Mouse (Mus musculus) CH12.LX (cell line): ENCODE results near the gene Agpat2. TPM values are rescaled to one million over a fixed set of nuclear protein-coding genes. Genes with fewer than 3 reads are reported as not detected.

Source experiments
- DNase-seq: peaks from one replicate; pipeline ENCODE4 v3.0.0-alpha.2; 2013; ENCODE audit errors: extremely low read depth
- H3K27ac ChIP-seq: 2 replicates; pipeline ENCODE4 v1.5.1; 2012; ENCODE audit warnings: low read depth, mild to moderate bottlenecking, control low read depth, moderate library complexity; ENCODE audit not compliant: insufficient read depth
- H3K27me3 ChIP-seq: replicated peaks from 2 replicates; pipeline ENCODE3; 2012; ENCODE audit warnings: inconsistent platforms
- H3K36me3 ChIP-seq, 2 experiments: replicated peaks in 1 of 2; 2 replicates each; pipeline versions ENCODE3 to v1.6.1; 2012; ENCODE audit warnings: inconsistent platforms in 1 of 2, low read length in 1 of 2, mild to moderate bottlenecking in 1 of 2, mixed read lengths in 1 of 2, moderate library complexity in 1 of 2; ENCODE audit not compliant: control insufficient read depth in 1 of 2, insufficient read depth in 1 of 2
- H3K4me1 ChIP-seq, 2 experiments: 2 replicates each; pipeline ENCODE4 v1.6.1; 2012; ENCODE audit warnings: inconsistent platforms in 1 of 2, moderate library complexity in 1 of 2; ENCODE audit not compliant: insufficient read depth in 2 of 2, control insufficient read depth in 1 of 2
- H3K4me2 ChIP-seq: 2 replicates; pipeline ENCODE4 v1.6.1; 2012; ENCODE audit warnings: low read depth, mild to moderate bottlenecking, control low read depth; ENCODE audit not compliant: poor library complexity, insufficient read depth, severe bottlenecking
- H3K4me3 ChIP-seq, 3 experiments: fragments of 150-350 bp in 1 of 3; sonication (generic) in 1 of 3; replicated peaks in 1 of 3; 2 replicates each; pipeline versions ENCODE3 to v1.5.1; 2011 to 2012; ENCODE audit warnings: low read depth in 2 of 3, low read length in 2 of 3, mild to moderate bottlenecking in 2 of 3, moderate library complexity in 2 of 3, control low read depth in 1 of 3, improper control_type of control experiment in 1 of 3, inconsistent platforms in 1 of 3, mixed read lengths in 1 of 3; ENCODE audit not compliant: poor library complexity in 1 of 3
- H3K79me2 ChIP-seq: replicated peaks from 2 replicates; pipeline ENCODE4 v1.6.1; 2012; ENCODE audit warnings: mild to moderate bottlenecking, moderate library complexity; ENCODE audit not compliant: control insufficient read depth, poor library complexity, insufficient read depth, severe bottlenecking; ENCODE audit errors: extremely low read depth
- H3K9ac ChIP-seq: 2 replicates; pipeline ENCODE4 v1.6.1; 2012; ENCODE audit warnings: low read depth, mild to moderate bottlenecking, control low read depth, moderate library complexity; ENCODE audit not compliant: insufficient read depth
- H3K9me3 ChIP-seq: replicated peaks from 2 replicates; pipeline ENCODE3; 2012; ENCODE audit warnings: low read length, inconsistent platforms, mixed read lengths
- CHD1 ChIP-seq: IDR thresholded peaks from 2 replicates; pipeline ENCODE4 v1.6.1; 2012; ENCODE audit warnings: low read depth, low read length, improper control_type of control experiment, inconsistent platforms
- CTCF ChIP-seq, 2 experiments: IDR thresholded peaks in 1 of 2; conservative IDR thresholded peaks in 1 of 2; 2 replicates each; pipeline ENCODE4 v1.5.1; 2011 to 2012; ENCODE audit warnings: low read depth in 2 of 2, low read length in 2 of 2, improper control_type of control experiment in 1 of 2, inconsistent platforms in 1 of 2, mild to moderate bottlenecking in 1 of 2, moderate library complexity in 1 of 2
- E2F4 ChIP-seq: IDR thresholded peaks from 2 replicates; pipeline ENCODE4 v1.6.1; 2011; ENCODE audit warnings: low read depth, low read length, improper control_type of control experiment; ENCODE audit not compliant: insufficient replicate concordance
- ELF1 ChIP-seq: IDR thresholded peaks from 2 replicates; pipeline ENCODE4 v1.6.1; 2014; ENCODE audit warnings: low read depth, mild to moderate bottlenecking, inconsistent platforms, low read length, improper control_type of control experiment
- EP300 ChIP-seq: IDR thresholded peaks from 2 replicates; pipeline ENCODE4 v1.6.1; 2011; ENCODE audit warnings: low read length, improper control_type of control experiment
- ETS1 ChIP-seq: conservative IDR thresholded peaks from 2 replicates; pipeline ENCODE4 v1.6.1; 2012; ENCODE audit warnings: low read depth, mild to moderate bottlenecking, inconsistent platforms, low read length, improper control_type of control experiment, moderate library complexity
- HCFC1 ChIP-seq: IDR thresholded peaks from 2 replicates; pipeline ENCODE4 v1.6.1; 2012; ENCODE audit warnings: low read depth, mild to moderate bottlenecking, inconsistent platforms, low read length, improper control_type of control experiment
- IRF4 ChIP-seq: IDR thresholded peaks from 2 replicates; pipeline ENCODE4 v1.6.1; 2014; ENCODE audit warnings: low read depth, mild to moderate bottlenecking, inconsistent platforms, low read length, improper control_type of control experiment
- JUN ChIP-seq: IDR thresholded peaks from 2 replicates; pipeline ENCODE4 v1.6.1; 2011; ENCODE audit warnings: low read depth, mild to moderate bottlenecking, low read length, improper control_type of control experiment, moderate library complexity; ENCODE audit not compliant: insufficient read depth
- JUND ChIP-seq: conservative IDR thresholded peaks from 2 replicates; pipeline ENCODE4 v1.6.1; 2011; ENCODE audit warnings: low read depth, low read length, improper control_type of control experiment
- KAT2A ChIP-seq: IDR thresholded peaks from 2 replicates; pipeline ENCODE4 v1.6.1; 2012; ENCODE audit warnings: low read length, improper control_type of control experiment, inconsistent platforms; ENCODE audit not compliant: insufficient replicate concordance
- MAFK ChIP-seq: IDR thresholded peaks from 2 replicates; pipeline ENCODE4 v1.6.1; 2011; ENCODE audit warnings: low read length, improper control_type of control experiment; ENCODE audit not compliant: insufficient replicate concordance
- MAX ChIP-seq: IDR thresholded peaks from 2 replicates; pipeline ENCODE4 v1.6.1; 2011; ENCODE audit warnings: low read length, improper control_type of control experiment
- MAZ ChIP-seq: IDR thresholded peaks from 2 replicates; pipeline ENCODE4 v1.6.1; 2012; ENCODE audit warnings: low read depth, mild to moderate bottlenecking, inconsistent platforms, low read length, improper control_type of control experiment, moderate library complexity
- MEF2A ChIP-seq: IDR thresholded peaks from 2 replicates; pipeline ENCODE4 v1.6.1; 2014; ENCODE audit warnings: low read depth, mild to moderate bottlenecking, inconsistent platforms, low read length, improper control_type of control experiment, borderline replicate concordance
- MXI1 ChIP-seq: IDR thresholded peaks from 2 replicates; pipeline ENCODE4 v1.6.1; 2011; ENCODE audit warnings: mild to moderate bottlenecking, low read depth, low read length, improper control_type of control experiment
- NRF1 ChIP-seq: IDR thresholded peaks from 2 replicates; pipeline ENCODE4 v1.6.1; 2014; ENCODE audit warnings: low read depth, mild to moderate bottlenecking, inconsistent platforms, low read length, improper control_type of control experiment, moderate library complexity
- RAD21 ChIP-seq: IDR thresholded peaks from 2 replicates; pipeline ENCODE4 v1.6.1; 2011; ENCODE audit warnings: low read depth, mild to moderate bottlenecking, low read length, improper control_type of control experiment, moderate library complexity
- SIN3A ChIP-seq: IDR thresholded peaks from 2 replicates; pipeline ENCODE4 v1.6.1; 2012; ENCODE audit warnings: low read length, improper control_type of control experiment, inconsistent platforms
- SMC3 ChIP-seq: IDR thresholded peaks from 2 replicates; pipeline ENCODE4 v1.6.1; 2011; ENCODE audit warnings: low read depth, low read length, improper control_type of control experiment
- TBP ChIP-seq: conservative IDR thresholded peaks from 2 replicates; pipeline ENCODE4 v1.6.1; 2011; ENCODE audit warnings: low read depth, low read length, improper control_type of control experiment
- TCF12 ChIP-seq: IDR thresholded peaks from 2 replicates; pipeline ENCODE4 v1.6.1; 2014; ENCODE audit warnings: low read depth, mild to moderate bottlenecking, inconsistent platforms, low read length, improper control_type of control experiment
- USF1 ChIP-seq: IDR thresholded peaks from 2 replicates; pipeline ENCODE4 v1.6.1; 2014; ENCODE audit warnings: low read depth, mild to moderate bottlenecking, inconsistent platforms, low read length, improper control_type of control experiment
- ZC3H11A ChIP-seq: IDR thresholded peaks from 2 replicates; pipeline ENCODE4 v1.6.1; 2012; ENCODE audit warnings: low read depth, mild to moderate bottlenecking, inconsistent platforms, low read length, improper control_type of control experiment
- ZNF384 ChIP-seq: IDR thresholded peaks from 2 replicates; pipeline ENCODE4 v1.6.1; 2012; ENCODE audit warnings: low read depth, low read length, improper control_type of control experiment, inconsistent platforms
- dilution Hi-C: fragments of 300-500 bp; cut with MboI; formaldehyde crosslinking; loops from 2 replicates; pipeline ENCODE4 v1.14.3; 2020; ENCODE audit warnings: low sequenced_read_pairs; ENCODE audit not compliant: extremely low pct_unique_long_range_greater_than_20kb, extremely low pct_ligation_motif_present
- in situ Hi-C: fragments of 300-500 bp; cut with MboI; formaldehyde crosslinking; loops from 3 replicates; pipeline ENCODE4 v1.14.3; 2019; ENCODE audit warnings: low sequenced_read_pairs, low pct_ligation_motif_present, low pct_unique_long_range_greater_than_20kb, mixed read lengths
- polyA plus RNA-seq: library from polyadenylated mRNA; unstranded; fragments of >175 nt; gene quantifications from 2 replicates; pipeline ENCODE4 v1.2.1, GENCODE M21; 2012; ENCODE audit warnings: low read depth; ENCODE audit not compliant: insufficient read length
- total RNA-seq, 2 experiments: library from RNA; depleted of rRNA; stranded (reverse); fragments of 300-350 nt in 1 of 2; fragments of >200 nt in 1 of 2; gene quantifications; 2 replicates each; pipeline ENCODE4 v1.2.3; 2012 to 2014

Gene Agpat2
- total and polyA plus RNA-seq, 3 experiments = 8.6 to 14.2 (median 9.5) TPM

- no peak for DNase-seq
- dilution Hi-C loops = no loop called here
- no peak for TF ChIP-seq RAD21
- no peak for TF ChIP-seq MEF2A
- TF ChIP-seq ETS1 = no peak
- no peak for TF ChIP-seq HCFC1
- no peak for TF ChIP-seq SIN3A
- TF ChIP-seq ZC3H11A = no peak
- no peak for TF ChIP-seq JUND
- no peak for TF ChIP-seq SMC3
- TF ChIP-seq JUN = no peak
- no peak for TF ChIP-seq NRF1
- no peak for TF ChIP-seq E2F4
- no peak for TF ChIP-seq MAZ
- no peak for TF ChIP-seq TCF12
- no peak for TF ChIP-seq CTCF (conservative IDR thresholded peaks at IDR 0.05 in 1 of 2, IDR thresholded peaks at IDR 0.05 in 1 of 2; ENCODE audit: low read depth in 2 of 2, low read length in 2 of 2)
- TF ChIP-seq KAT2A = no peak
- Histone ChIP-seq H3K9ac (no peak overlapping the region), H3K36me3 (peaks cover 0 to 30% of the 10 kb centered on the region in 2 experiments), H3K27ac (no peak overlapping the region), H3K27me3 (peaks cover 15% of the 10 kb centered on the region), H3K4me1 (peaks cover 3 to 11% of the 10 kb centered on the region in 2 experiments; a peak in 3 of 4 replicates), H3K4me3 (no peak overlapping the region), H3K79me2 (no peaks in the 10 kb centered on the region), H3K9me3 (no peaks in the 10 kb centered on the region), H3K4me2 (no peak overlapping the region)
- in situ Hi-C loops = no loop called here
Observed at GRCm38 (mm10) chr2:26589284-26589683, 14.9 kb downstream of the Agpat2 start.

DNA sequence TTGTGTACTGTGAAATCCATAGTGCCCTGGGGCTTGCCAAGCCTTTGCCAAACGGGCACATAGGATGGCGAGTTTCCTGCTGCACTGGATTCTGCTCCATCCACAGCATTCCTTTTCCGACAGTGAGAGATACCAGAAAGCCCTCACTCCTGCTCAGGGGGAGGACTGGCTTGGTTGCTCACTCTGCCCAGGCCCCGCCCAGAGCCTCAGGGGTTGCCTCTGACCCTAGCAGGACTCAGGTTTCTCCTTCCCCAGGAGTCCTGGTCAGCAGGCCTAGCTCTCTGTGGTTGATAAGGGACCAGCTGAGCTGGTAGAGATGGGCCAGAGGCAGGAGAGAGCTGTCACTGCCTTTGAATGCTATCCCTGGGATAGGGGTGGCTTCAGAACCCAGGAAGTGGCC is 15.6 kb downstream of the Agpat2 start:
- in situ Hi-C loops = no loop called here

More for the DNA sequence above, 15.6 kb downstream of the Agpat2 start:
- no peak overlapping the region for H3K4me3 ChIP-seq
- TF ChIP-seq HCFC1 (no peak), ZC3H11A (no peak), MAX (no peak), CTCF (conservative IDR thresholded peaks at IDR 0.05 in 1 of 2, IDR thresholded peaks at IDR 0.05 in 1 of 2; ENCODE audit: low read depth in 2 of 2, low read length in 2 of 2) (no peak), RAD21 (no peak), CHD1 (no peak), TCF12 (no peak), KAT2A (no peak), USF1 (no peak), ZNF384 (no peak), MXI1 (no peak), IRF4 (no peak), MAZ (no peak), MAFK (no peak), TBP (no peak), ELF1 (no peak), MEF2A (no peak), NRF1 (no peak), EP300 (no peak)
- TF ChIP-seq, all 38 proteins: peak for 0
- H3K4me1 ChIP-seq = peaks cover 3 to 11% of the 10 kb centered on the region in 2 experiments; a peak in 3 of 4 replicates
- H3K36me3 ChIP-seq = peaks cover 0 to 26% of the 10 kb centered on the region in 2 experiments
- no peaks in the 10 kb centered on the region for H3K9me3 ChIP-seq
- H3K9ac ChIP-seq = no peak overlapping the region
- no peak overlapping the region for H3K27ac ChIP-seq
- dilution Hi-C loops = no loop called here
- H3K4me2 ChIP-seq = no peak overlapping the region
- H3K79me2 ChIP-seq = no peaks in the 10 kb centered on the region
- no peak for DNase-seq
- peaks cover 23% of the 10 kb centered on the region for H3K27me3 ChIP-seq
